Mouse (Mus musculus): ENCODE data around the gene Adssl1. TPM values are rescaled to one million over a fixed set of nuclear protein-coding genes. Genes with fewer than 3 reads are reported as not detected.
A peak's percentile ranks its signal among the peaks of the same experiment; 100 is the strongest.

Gene Adssl1
- polyA plus RNA-seq, 1 experiment = 14.2 TPM

- peaks cover 4% of the 10 kb centered on the region; the same call in 1 of the 2 replicates for H3K27me3 ChIP-seq (ENCODE audit: control insufficient read depth, insufficient read depth, low read length)
- H3K4me3 ChIP-seq (ENCODE audit: control insufficient read depth, insufficient read depth, low read length) = no peak overlapping the region
- DNase-seq = no peak
- H3K4me1 ChIP-seq (replicated peaks; ENCODE audit: control insufficient read depth, insufficient read depth, low read length) = peaks cover 44% of the 10 kb centered on the region
- no peaks in the 10 kb centered on the region for H3K36me3 ChIP-seq (ENCODE audit: control insufficient read depth, insufficient read depth, low read length)
- 49% methylated on average over 5 of the region's 5 CpGs for WGBS
- no peak for TF ChIP-seq CTCF (IDR thresholded peaks at IDR 0.05; ENCODE audit: borderline replicate concordance, control insufficient read depth, extremely low read depth, insufficient read depth, low read length, poor library complexity)
- no peak for TF ChIP-seq POLR2A (IDR thresholded peaks at IDR 0.05; ENCODE audit: control insufficient read depth, extremely low read depth, insufficient read depth, low read length, poor library complexity)
- H3K27ac ChIP-seq (ENCODE audit: control insufficient read depth, insufficient read depth, low read length) = no peak overlapping the region
Observed at GRCm38 (mm10) chr12:112677076-112677475, 57.2 kb downstream of the Adssl1 start.

GRCm38 (mm10) chr12:112677943-112678554 lies 58.2 kb downstream of the Adssl1 start:
- H3K27ac ChIP-seq (ENCODE audit: control insufficient read depth, insufficient read depth, low read length) = no peak overlapping the region
- peak overlapping the region; percentile 93 for H3K4me3 ChIP-seq (ENCODE audit: control insufficient read depth, insufficient read depth, low read length)
- DNase-seq = no peak
- peaks cover 34% of the 10 kb centered on the region for H3K4me1 ChIP-seq (replicated peaks; ENCODE audit: control insufficient read depth, insufficient read depth, low read length)
- peaks cover 4% of the 10 kb centered on the region; the same call in 1 of the 2 replicates for H3K27me3 ChIP-seq (ENCODE audit: control insufficient read depth, insufficient read depth, low read length)
- 48% methylated on average over 19 of the region's 19 CpGs for WGBS
- H3K36me3 ChIP-seq (ENCODE audit: control insufficient read depth, insufficient read depth, low read length) = no peaks in the 10 kb centered on the region
- TF ChIP-seq CTCF (IDR thresholded peaks at IDR 0.05; ENCODE audit: borderline replicate concordance, control insufficient read depth, extremely low read depth, insufficient read depth, low read length, poor library complexity) (no peak), POLR2A (IDR thresholded peaks at IDR 0.05; ENCODE audit: control insufficient read depth, extremely low read depth, insufficient read depth, low read length, poor library complexity) (no peak)

DNA sequence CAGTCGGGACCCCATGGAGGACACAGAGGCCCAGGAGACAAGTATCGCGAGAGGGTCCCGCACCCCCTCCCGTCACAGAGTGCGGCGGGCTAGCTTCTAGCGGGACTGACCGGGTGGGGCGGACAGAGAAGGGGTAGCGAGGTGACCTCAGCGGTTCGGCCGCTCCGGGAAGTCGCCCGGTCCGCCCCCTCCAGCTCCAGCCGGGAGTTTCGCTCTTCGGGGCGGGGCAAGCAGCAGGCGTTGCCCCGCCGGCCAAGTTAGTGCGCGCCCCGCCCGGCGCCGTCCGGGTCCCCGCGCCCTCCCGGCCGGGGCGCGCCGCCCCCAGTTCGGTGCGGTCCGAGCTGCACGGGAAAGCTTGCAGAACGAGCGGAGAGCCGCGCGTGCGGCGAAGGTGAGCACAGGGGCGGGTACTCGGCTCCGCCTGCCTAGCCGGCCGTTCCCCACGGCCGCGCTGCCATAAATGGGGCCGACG lies 58.7 kb downstream of the Adssl1 start, which contains the start of gene Zbtb42:
Gene Zbtb42 (plus strand): TSS at position 274 of the 472 bp plus-strand sequence.
- Histone ChIP-seq H3K27ac (ENCODE audit: control insufficient read depth, insufficient read depth, low read length) (no peak within 1 kb of the TSS), H3K27me3 (ENCODE audit: control insufficient read depth, insufficient read depth, low read length) (peaks cover 4% of the 10 kb centered on the region; the same call in 1 of the 2 replicates), H3K36me3 (ENCODE audit: control insufficient read depth, insufficient read depth, low read length) (no peaks in the 10 kb centered on the region), H3K4me1 (replicated peaks; ENCODE audit: control insufficient read depth, insufficient read depth, low read length) (peaks cover 29% of the 10 kb centered on the region), H3K4me3 (ENCODE audit: control insufficient read depth, insufficient read depth, low read length) (peak within 1 kb of the TSS; percentile 93)
- DNase-seq = peak; percentile 41
- 3% methylated on average over 60 of the region's 60 CpGs for WGBS
- TF ChIP-seq CTCF (IDR thresholded peaks at IDR 0.05; ENCODE audit: borderline replicate concordance, control insufficient read depth, extremely low read depth, insufficient read depth, low read length, poor library complexity) = peak; percentile 24; the same call in 1 of the 2 replicates
- TF ChIP-seq POLR2A (IDR thresholded peaks at IDR 0.05; ENCODE audit: control insufficient read depth, extremely low read depth, insufficient read depth, low read length, poor library complexity) = no peak; the same call in 1 of the 2 replicates

- peak overlapping the region; percentile 93 for H3K4me3 ChIP-seq (ENCODE audit: control insufficient read depth, insufficient read depth, low read length)
- peaks cover 4% of the 10 kb centered on the region; the same call in 1 of the 2 replicates for H3K27me3 ChIP-seq (ENCODE audit: control insufficient read depth, insufficient read depth, low read length)
- 10% methylated on average over 77 of the region's 87 CpGs for WGBS
- H3K36me3 ChIP-seq (ENCODE audit: control insufficient read depth, insufficient read depth, low read length) = no peaks in the 10 kb centered on the region
- H3K4me1 ChIP-seq (replicated peaks; ENCODE audit: control insufficient read depth, insufficient read depth, low read length) = peaks cover 27% of the 10 kb centered on the region
- no peak overlapping the region for H3K27ac ChIP-seq (ENCODE audit: control insufficient read depth, insufficient read depth, low read length)
- TF ChIP-seq POLR2A (IDR thresholded peaks at IDR 0.05; ENCODE audit: control insufficient read depth, extremely low read depth, insufficient read depth, low read length, poor library complexity) = no peak
- DNase-seq = peak; percentile 50
Observed at GRCm38 (mm10) chr12:112679027-112679996, 59.5 kb downstream of the Adssl1 start.

DNA sequence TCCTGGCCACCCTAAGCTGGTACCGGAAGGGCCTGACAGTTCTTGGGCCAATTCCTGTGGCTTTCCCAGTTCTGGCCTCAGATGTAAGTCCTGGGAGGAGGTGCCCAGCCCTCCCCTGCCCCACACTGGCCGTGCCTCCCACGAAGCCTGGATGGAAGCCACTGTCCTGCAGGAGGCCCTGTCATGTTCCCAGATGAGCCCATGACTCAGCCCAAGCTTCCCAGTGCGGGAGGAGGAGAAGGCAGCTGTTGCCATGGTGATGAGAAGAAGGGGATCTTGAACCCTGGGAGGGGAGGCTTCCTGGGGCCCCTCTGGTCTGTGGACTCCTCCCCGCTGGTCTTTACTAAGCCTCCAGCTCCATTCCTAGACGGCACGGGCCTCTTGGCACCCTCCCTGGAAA lies 63.5 kb downstream of the Adssl1 start:
- 87% methylated on average over 7 of the region's 7 CpGs for WGBS
- Histone ChIP-seq H3K27me3 (ENCODE audit: control insufficient read depth, insufficient read depth, low read length) (peaks cover 4% of the 10 kb centered on the region; the same call in 1 of the 2 replicates), H3K27ac (ENCODE audit: control insufficient read depth, insufficient read depth, low read length) (no peak overlapping the region), H3K4me3 (ENCODE audit: control insufficient read depth, insufficient read depth, low read length) (no peak overlapping the region), H3K4me1 (replicated peaks; ENCODE audit: control insufficient read depth, insufficient read depth, low read length) (peaks cover 10% of the 10 kb centered on the region), H3K36me3 (ENCODE audit: control insufficient read depth, insufficient read depth, low read length) (no peaks in the 10 kb centered on the region)
- no peak for DNase-seq
- TF ChIP-seq CTCF (IDR thresholded peaks at IDR 0.05; ENCODE audit: borderline replicate concordance, control insufficient read depth, extremely low read depth, insufficient read depth, low read length, poor library complexity) (no peak), POLR2A (IDR thresholded peaks at IDR 0.05; ENCODE audit: control insufficient read depth, extremely low read depth, insufficient read depth, low read length, poor library complexity) (no peak)

DNA sequence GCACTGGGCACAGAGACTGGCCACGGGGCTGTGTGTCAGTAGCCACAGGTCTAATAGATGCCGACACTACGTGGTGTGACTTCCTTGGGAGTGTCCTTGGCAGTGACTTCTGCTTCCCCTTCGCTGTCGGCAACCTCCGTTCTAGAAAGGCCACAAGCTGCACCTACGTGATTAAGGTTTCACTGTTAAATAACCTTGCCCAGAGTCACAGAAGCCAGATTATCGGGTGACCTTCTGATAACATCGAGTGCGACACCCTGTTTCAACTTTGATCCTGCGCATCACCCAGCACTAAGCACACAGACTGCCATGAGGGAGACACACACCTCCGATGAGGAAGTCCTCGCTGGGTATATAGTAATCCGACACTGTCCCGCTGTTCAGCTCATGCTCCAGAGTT lies 68.6 kb downstream of the Adssl1 start:
- H3K36me3 ChIP-seq (ENCODE audit: control insufficient read depth, insufficient read depth, low read length) = no peaks in the 10 kb centered on the region
- H3K27ac ChIP-seq (ENCODE audit: control insufficient read depth, insufficient read depth, low read length) = no peak overlapping the region
- H3K4me3 ChIP-seq (ENCODE audit: control insufficient read depth, insufficient read depth, low read length) = peak overlapping the region; percentile 2; the same call in 1 of the 2 replicates
- 6% methylated on average over 15 of the region's 15 CpGs for WGBS
- no peak for TF ChIP-seq POLR2A (IDR thresholded peaks at IDR 0.05; ENCODE audit: control insufficient read depth, extremely low read depth, insufficient read depth, low read length, poor library complexity)
- TF ChIP-seq CTCF (IDR thresholded peaks at IDR 0.05; ENCODE audit: borderline replicate concordance, control insufficient read depth, extremely low read depth, insufficient read depth, low read length, poor library complexity) = no peak
- no peak for DNase-seq
- no peaks in the 10 kb centered on the region for H3K27me3 ChIP-seq (ENCODE audit: control insufficient read depth, insufficient read depth, low read length)
- H3K4me1 ChIP-seq (replicated peaks; ENCODE audit: control insufficient read depth, insufficient read depth, low read length) = peaks cover 15% of the 10 kb centered on the region

Other genes starting within 250 kb of the Adssl1 start
- gene A530016L24Rik, start 130.6 kb upstream of the Adssl1 start, polyA plus RNA-seq (2012; rRNA removed) = 13.6 and 14.5 TPM in 2 replicates
- 0.04 and 0.05 TPM in 2 replicates for gene Tmem179, start 103.3 kb upstream of the Adssl1 start, polyA plus RNA-seq (2012; rRNA removed)
- 26.3 and 26.8 TPM in 2 replicates for gene Inf2, start 31.3 kb upstream of the Adssl1 start, polyA plus RNA-seq (2012; rRNA removed)
- gene Siva1, start 24.6 kb downstream of the Adssl1 start, polyA plus RNA-seq (2012; rRNA removed) = 131 and 134 TPM in 2 replicates
- gene Akt1, start 54.8 kb downstream of the Adssl1 start, polyA plus RNA-seq (2012; rRNA removed) = 220 and 229 TPM in 2 replicates
- 15.9 and 17.8 TPM in 2 replicates for gene Zbtb42, start 58.8 kb downstream of the Adssl1 start, polyA plus RNA-seq (2012; rRNA removed)
- 21.1 and 22.8 TPM in 2 replicates for gene Cep170b, start 100.4 kb downstream of the Adssl1 start, polyA plus RNA-seq (2012; rRNA removed)
- gene Pld4, start 140.6 kb downstream of the Adssl1 start, polyA plus RNA-seq (2012; rRNA removed) = 82.3 and 99.8 TPM in 2 replicates
- gene Ahnak2, start 182.6 kb downstream of the Adssl1 start, polyA plus RNA-seq (2012; rRNA removed) = 3.3 and 4.0 TPM in 2 replicates
- 2.8 and 2.9 TPM in 2 replicates for gene Clba1, start 188.9 kb downstream of the Adssl1 start, polyA plus RNA-seq (2012; rRNA removed)
- gene Cdca4, start 209.4 kb downstream of the Adssl1 start, polyA plus RNA-seq (2012; rRNA removed) = 124 and 126 TPM in 2 replicates
- gene Gpr132, start 248.2 kb downstream of the Adssl1 start, polyA plus RNA-seq (2012; rRNA removed) = 256 and 265 TPM in 2 replicates

Data from thymus, adult 2 months (tissue).